Mouse (Mus musculus) intestine, embryonic 16.5 days (tissue): ENCODE measurements at regions not wholly inside any gene's neighbourhood (a gene's known extent, or its start where the extent isn't known, plus 50 kb on each side); places are given as distances from the start of the nearest gene placed in this dataset.

ENCODE experiments used
- ATAC-seq: fragments of 200-750 bp; cut with Nextera tagmentation; 2 replicates; pipeline ENCODE4 v1.8.0; 2017; ENCODE audit warnings: moderate TSS enrichment, moderate library complexity
- H3K27ac ChIP-seq: fragments of 300-500 bp; sonication (generic); 2 replicates; pipeline ENCODE4 v1.5.1; 2014; ENCODE audit warnings: mild to moderate bottlenecking, low read length
- H3K27me3 ChIP-seq: fragments of 300-500 bp; sonication (generic); replicated peaks from 2 replicates; pipeline ENCODE4 v1.6.1; 2014; ENCODE audit warnings: low read length, control low read depth, mixed read lengths; ENCODE audit not compliant: control insufficient read depth, insufficient read depth
- H3K36me3 ChIP-seq: fragments of 300-500 bp; sonication (generic); 2 replicates; pipeline ENCODE4 v1.6.1; 2014; ENCODE audit warnings: low read length, control low read depth; ENCODE audit not compliant: control insufficient read depth, insufficient read depth
- H3K4me1 ChIP-seq: fragments of 300-500 bp; sonication (generic); 2 replicates; pipeline ENCODE4 v1.6.1; 2014; ENCODE audit warnings: low read length, control low read depth, mixed read lengths; ENCODE audit not compliant: control insufficient read depth, insufficient read depth
- H3K4me2 ChIP-seq: fragments of 300-500 bp; sonication (generic); 2 replicates; pipeline ENCODE4 v1.6.1; 2014; ENCODE audit warnings: low read depth, low read length, control low read depth
- H3K4me3 ChIP-seq: fragments of 300-500 bp; sonication (generic); 2 replicates; pipeline ENCODE4 v1.5.1; 2014; ENCODE audit warnings: mild to moderate bottlenecking, low read length
- H3K9ac ChIP-seq: fragments of 300-500 bp; sonication (generic); 2 replicates; pipeline ENCODE4 v1.6.1; 2014; ENCODE audit warnings: low read depth, low read length
- H3K9me3 ChIP-seq: fragments of 300-500 bp; sonication (generic); 2 replicates; pipeline ENCODE4 v1.6.1; 2016; ENCODE audit warnings: low read length, control low read depth; ENCODE audit not compliant: control insufficient read depth
- WGBS: fragments of 180-500 bp; shearing (Covaris S2); extraction: QIAGEN DNeasy Blood & Tissue Kit; methylation state at CpG from one replicate; pipeline ENCODE4 v1.1.7; 2014; 5-methylcytosine and 5-hydroxymethylcytosine counted together

DNA sequence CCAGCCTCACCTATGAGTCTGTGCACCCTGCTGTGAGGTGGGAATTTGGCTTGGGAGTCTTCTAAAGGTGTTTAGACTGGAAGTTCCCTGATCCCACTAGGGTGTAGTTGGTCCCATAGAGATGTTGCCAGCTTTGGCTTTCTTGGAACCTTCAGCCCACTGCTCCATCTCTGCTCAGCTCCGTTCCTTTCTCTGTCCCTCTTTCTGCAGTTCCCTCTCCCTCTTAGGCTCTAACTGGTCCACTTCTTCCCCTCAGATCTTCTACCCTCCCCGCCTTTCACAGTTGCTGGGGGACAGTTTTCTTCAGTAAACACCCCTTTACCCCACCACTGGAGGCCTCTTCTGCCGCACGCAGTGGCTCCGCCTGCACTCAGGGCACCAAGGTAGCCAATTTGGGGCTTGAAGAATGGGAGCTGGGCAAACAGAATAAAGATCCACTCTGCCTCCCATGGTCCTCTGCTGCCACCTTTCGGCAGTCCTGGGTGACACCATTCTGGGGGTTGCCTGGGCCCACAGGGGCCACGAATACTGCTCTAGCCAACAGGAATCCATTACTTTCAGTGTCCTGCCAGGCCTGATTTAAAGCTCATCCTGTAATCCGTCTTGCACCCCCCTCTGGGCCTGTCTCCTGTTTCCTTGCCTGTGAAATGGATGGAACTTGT lies 162.9 kb upstream of the Tmem28 start:
- no peak overlapping the region for H3K9ac ChIP-seq
- 0 out of 2 replicates have a peak, but pooled peaks have one; percentile 38 for ATAC-seq
- H3K36me3 ChIP-seq: no peaks in the 10 kb centered on the region
- peaks cover 9% of the 10 kb centered on the region for H3K27me3 ChIP-seq
- no peaks in the 10 kb centered on the region for H3K9me3 ChIP-seq
- no peak overlapping the region for H3K4me3 ChIP-seq
- H3K4me2 ChIP-seq: no peak overlapping the region
- H3K4me1 ChIP-seq: no peaks in the 10 kb centered on the region
- no peak overlapping the region for H3K27ac ChIP-seq
- WGBS: 26% methylated on average over 8 of the region's 8 CpGs

DNA sequence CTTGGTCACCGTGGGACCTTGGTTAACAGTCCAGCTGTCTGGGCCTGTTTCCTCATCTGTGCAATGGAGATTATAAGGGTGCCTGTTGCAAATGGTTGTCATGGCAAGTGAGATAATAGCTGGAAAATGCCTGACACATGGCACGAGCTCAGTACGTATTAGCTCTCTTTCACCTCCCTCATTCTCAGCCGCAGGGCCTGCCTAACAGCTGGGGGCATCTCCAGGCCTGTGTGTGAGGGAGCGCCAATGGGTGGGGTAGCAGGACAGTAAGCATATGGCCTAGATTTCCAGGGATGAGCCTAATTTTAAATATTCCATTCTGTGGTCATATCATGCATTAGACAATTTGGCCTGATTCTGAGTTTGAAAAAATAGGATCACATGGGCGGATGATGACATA lies 163.8 kb upstream of the Tmem28 start:
- Histone ChIP-seq H3K4me2 (no peak overlapping the region), H3K27ac (no peak overlapping the region), H3K4me3 (no peak overlapping the region), H3K27me3 (peaks cover 8% of the 10 kb centered on the region), H3K4me1 (no peaks in the 10 kb centered on the region), H3K36me3 (no peaks in the 10 kb centered on the region), H3K9ac (no peak overlapping the region), H3K9me3 (no peaks in the 10 kb centered on the region)
- WGBS: 79% methylated on average over 6 of the region's 6 CpGs
- no peak for ATAC-seq

DNA sequence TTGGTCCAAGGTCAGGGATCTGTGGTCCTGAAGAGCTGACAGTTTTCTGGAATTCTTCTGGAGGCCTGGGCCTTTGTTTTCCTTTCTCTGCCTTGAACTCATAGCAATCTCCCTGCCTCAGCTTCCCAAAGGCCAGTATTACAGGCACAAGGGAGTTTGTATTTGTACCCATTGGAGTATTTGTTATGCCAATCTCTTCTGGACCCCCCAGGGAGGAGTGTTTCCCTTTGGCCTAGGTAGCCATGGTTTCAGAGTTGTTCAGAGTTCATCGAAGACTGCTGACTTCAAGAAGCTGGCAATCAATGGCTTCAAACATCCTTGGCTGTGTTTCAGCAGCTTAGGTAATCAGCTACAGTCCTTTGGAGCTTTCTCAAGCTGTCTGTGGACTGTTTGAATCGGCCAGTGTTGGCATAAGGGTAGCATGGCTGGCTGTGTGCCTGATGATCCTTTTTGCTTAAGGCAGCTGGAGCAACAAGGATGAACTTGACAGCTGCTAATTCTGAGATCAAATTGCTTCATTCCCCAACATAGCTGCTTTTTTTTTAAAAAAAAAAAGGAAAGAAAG lies 161.2 kb upstream of the Pja1 start:
- H3K4me1 ChIP-seq: no peaks in the 10 kb centered on the region
- H3K27me3 ChIP-seq: peaks cover 3% of the 10 kb centered on the region
- no peak overlapping the region for H3K27ac ChIP-seq
- H3K4me3 ChIP-seq: no peak overlapping the region
- 70% methylated on average over 2 of the region's 2 CpGs for WGBS
- no peaks in the 10 kb centered on the region for H3K36me3 ChIP-seq
- no peaks in the 10 kb centered on the region for H3K9me3 ChIP-seq
- no peak overlapping the region for H3K4me2 ChIP-seq
- no peak for ATAC-seq
- no peak overlapping the region for H3K9ac ChIP-seq

DNA sequence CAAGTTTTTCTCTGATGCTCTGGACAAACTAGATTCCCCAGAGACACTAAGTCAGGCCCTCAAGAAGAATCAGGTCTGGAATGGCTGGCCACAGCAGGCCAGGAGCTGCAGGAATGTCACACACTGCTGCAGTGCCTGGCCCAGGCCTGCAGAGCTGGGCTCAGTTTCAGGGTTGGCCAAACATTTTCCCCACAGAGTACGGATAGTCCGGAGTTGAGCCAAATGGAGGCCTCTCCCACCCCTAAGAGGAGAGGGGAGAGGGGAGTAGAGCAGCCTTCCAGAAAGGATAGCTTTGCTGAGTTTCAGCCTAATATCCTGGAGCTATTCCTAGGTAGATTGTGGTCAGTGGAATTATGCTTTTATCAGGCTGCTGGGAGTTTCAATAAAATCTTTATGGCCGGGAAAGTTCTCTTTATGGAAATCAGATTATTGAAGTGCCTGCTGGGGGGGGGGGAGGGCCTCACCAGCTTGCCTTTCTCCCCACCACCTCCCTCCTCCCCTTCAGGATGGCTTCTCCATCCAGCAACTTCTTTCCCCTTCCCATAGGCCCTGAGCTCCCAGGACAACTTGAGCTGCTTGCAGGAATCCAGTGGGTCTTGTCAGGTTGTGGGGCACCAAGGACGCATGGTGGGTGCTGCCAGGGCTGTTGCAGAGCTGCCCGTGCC lies 153.6 kb upstream of the Pja1 start:
- ATAC-seq: no peak
- Histone ChIP-seq H3K27me3 (peaks cover 12% of the 10 kb centered on the region), H3K36me3 (no peaks in the 10 kb centered on the region), H3K27ac (no peak overlapping the region), H3K4me3 (no peak overlapping the region), H3K9ac (no peak overlapping the region), H3K4me1 (no peaks in the 10 kb centered on the region), H3K4me2 (no peak overlapping the region), H3K9me3 (no peaks in the 10 kb centered on the region)
- WGBS: 62% methylated on average over 5 of the region's 5 CpGs

DNA sequence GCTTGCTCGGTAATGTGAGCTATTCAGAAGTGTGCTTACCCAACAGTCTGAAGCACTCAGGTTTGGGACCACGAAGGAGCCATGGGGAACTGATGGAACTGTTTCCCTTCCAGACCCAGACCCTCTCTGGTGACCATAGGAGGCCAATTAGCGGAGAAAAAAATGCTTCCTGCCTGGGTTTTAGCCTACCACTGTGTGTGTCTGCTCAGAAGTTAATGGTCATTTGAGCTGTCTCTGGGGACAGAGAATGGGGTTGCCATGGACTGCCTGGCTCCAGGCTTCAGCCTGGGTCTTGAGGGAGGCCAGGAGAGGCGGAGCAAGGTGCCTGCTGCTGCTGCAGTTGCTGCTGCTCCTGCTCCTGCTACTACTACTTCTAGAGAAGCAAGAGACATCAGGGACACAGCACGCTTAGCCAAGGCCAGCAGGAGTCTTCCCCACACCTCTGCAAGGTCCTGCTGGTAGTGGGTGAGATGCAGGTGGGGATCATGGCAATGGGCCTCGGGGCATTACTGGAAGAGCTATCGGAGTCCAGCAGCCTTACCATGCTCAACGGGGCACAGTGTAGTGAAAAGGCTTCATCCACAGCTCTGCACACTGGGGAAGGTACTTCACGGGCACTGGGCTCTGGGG lies 141.2 kb upstream of the Pja1 start:
- Histone ChIP-seq H3K36me3 (no peaks in the 10 kb centered on the region), H3K27ac (no peak overlapping the region), H3K4me3 (no peak overlapping the region), H3K9ac (no peak overlapping the region), H3K9me3 (no peaks in the 10 kb centered on the region), H3K4me1 (no peaks in the 10 kb centered on the region), H3K27me3 (peaks cover 15% of the 10 kb centered on the region), H3K4me2 (no peak overlapping the region)
- ATAC-seq: no peak
- 65% methylated on average over 9 of the region's 9 CpGs for WGBS

DNA sequence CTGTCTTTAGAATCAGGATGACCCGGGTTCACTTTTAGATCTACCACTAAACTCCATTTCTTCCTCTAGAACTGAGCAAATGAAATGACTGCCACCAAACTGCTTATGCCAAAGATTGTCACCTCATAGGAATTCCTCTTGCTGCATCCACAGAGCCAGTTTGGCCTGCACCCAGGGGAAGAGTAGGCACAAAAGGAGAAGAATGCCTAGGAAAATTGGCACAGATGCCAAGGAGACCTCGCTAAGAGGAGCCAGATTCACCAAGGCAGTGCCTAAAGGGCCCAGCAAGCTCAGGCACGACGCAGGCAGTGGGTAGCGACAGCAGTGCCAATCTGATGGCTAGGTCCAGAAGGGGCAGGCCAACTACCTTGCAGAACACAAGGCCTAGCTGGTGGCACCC lies 139.0 kb upstream of the Pja1 start:
- Histone ChIP-seq H3K36me3 (no peaks in the 10 kb centered on the region), H3K27ac (no peak overlapping the region), H3K9me3 (no peaks in the 10 kb centered on the region), H3K9ac (no peak overlapping the region), H3K27me3 (peaks cover 15% of the 10 kb centered on the region), H3K4me3 (no peak overlapping the region), H3K4me1 (no peaks in the 10 kb centered on the region), H3K4me2 (no peak overlapping the region)
- ATAC-seq: no peak
- WGBS: 81% methylated on average over 5 of the region's 5 CpGs

DNA sequence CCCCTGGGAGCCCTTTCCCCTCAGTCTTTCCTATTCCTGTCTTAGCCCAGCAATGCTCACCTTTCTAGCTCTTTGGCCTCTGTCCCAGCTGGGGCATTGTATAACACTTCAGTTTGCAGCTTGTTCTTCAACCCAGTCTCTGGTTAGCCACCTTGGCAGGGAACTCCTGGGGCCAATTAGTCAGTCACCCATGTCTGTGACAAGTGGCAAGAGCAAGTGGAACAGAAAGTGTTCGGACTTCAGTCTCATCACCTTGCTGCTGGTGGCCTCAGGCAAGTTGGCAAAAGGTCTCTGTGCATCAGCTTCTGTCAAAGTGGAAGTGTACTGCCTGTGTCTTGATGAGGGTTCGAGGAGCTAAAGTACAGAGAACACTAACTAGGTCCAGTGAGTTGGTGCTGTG lies 138.5 kb upstream of the Pja1 start:
- no peak overlapping the region for H3K27ac ChIP-seq
- ATAC-seq: no peak

DNA sequence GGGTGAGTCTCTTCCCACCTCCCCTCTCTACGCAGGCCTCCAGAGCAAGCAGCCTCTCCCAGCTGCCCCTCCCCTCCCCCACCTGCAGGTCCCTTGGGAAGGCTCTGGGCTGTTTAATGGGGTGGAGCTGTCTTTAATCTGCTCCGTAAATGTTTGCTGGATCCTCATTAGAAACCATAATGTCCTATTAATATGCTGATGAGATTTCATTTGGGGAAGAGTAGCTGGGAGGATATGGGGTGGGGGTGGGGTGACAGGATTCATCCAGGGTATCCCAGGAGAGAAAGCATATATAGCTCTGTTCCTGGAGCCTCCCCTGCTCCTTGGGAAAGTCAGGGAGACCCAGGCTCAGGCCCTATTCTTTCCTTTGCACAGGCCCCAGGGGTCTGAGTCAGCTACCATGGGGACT lies 137.2 kb upstream of the Pja1 start:
- H3K4me2 ChIP-seq: no peak overlapping the region
- H3K4me1 ChIP-seq: no peaks in the 10 kb centered on the region
- no peaks in the 10 kb centered on the region for H3K36me3 ChIP-seq
- no peak overlapping the region for H3K27ac ChIP-seq
- H3K9me3 ChIP-seq: no peaks in the 10 kb centered on the region
- no peak overlapping the region for H3K9ac ChIP-seq
- WGBS: 39% methylated on average over 2 of the region's 2 CpGs
- no peak overlapping the region for H3K4me3 ChIP-seq
- no peak for ATAC-seq
- H3K27me3 ChIP-seq: peaks cover 15% of the 10 kb centered on the region

More for the DNA sequence above, 138.5 kb upstream of the Pja1 start:
- H3K9me3 ChIP-seq: no peaks in the 10 kb centered on the region
- no peaks in the 10 kb centered on the region for H3K4me1 ChIP-seq
- H3K27me3 ChIP-seq: peaks cover 15% of the 10 kb centered on the region
- no peak overlapping the region for H3K4me2 ChIP-seq
- WGBS: 74% methylated on average over 2 of the region's 2 CpGs
- no peaks in the 10 kb centered on the region for H3K36me3 ChIP-seq
- no peak overlapping the region for H3K4me3 ChIP-seq
- H3K9ac ChIP-seq: no peak overlapping the region

DNA sequence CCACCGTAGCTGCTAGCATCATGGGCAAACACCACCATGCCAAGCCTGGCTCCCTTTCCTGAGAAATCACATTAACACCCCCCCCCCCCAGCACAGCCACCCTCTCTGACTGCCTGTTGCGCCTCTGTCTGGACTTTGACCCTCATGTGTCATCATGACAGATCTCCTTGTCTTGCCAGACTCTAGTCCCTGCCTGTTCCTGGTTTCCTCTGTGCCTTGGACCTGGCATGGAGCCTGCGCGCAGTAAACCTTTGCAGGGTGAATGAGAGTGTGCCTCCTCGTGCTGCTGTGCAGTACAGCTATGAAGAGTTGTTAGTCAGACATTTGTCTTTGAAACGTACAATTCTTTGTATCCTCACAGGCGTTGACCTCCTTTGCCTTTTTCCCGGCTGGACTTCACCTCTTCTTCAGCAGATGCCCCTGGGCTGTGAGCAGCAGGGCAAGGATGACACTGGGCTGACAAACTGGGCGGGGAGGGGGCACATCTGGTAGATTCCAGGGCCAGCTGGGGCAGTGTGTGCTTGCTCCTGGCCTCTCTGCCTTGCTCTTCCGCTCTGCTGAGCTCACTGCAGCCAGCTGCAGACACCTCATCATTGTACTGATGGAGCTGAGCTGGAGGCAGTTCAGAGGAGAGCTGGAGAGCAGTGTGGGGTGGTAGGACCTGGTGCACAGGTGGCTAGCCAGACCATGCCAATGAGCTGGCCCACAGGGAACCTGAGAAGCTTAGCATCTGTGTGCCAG lies 134.2 kb upstream of the Pja1 start:
- peaks cover 20% of the 10 kb centered on the region for H3K27me3 ChIP-seq
- H3K4me1 ChIP-seq: no peaks in the 10 kb centered on the region
- ATAC-seq: peak; percentile 80
- H3K36me3 ChIP-seq: no peaks in the 10 kb centered on the region
- WGBS: 35% methylated on average over 10 of the region's 10 CpGs
- no peaks in the 10 kb centered on the region for H3K9me3 ChIP-seq
- no peak overlapping the region for H3K4me3 ChIP-seq
- no peak overlapping the region for H3K4me2 ChIP-seq
- no peak overlapping the region for H3K27ac ChIP-seq
- no peak overlapping the region for H3K9ac ChIP-seq
